Mouse (Mus musculus): ENCODE data around the gene Snx18.
A peak's percentile ranks its signal among the peaks of the same experiment; 100 is the strongest.

Snx18 gene

GRCm38 (mm10) chr13:113617891-113618823 is at the start of gene Snx18:
TSS of gene Snx18 (minus strand) at chr13:113618564.
- DNase-seq, result peak; percentile 95

- no peak for DNase-seq
These were observed 45.5 kb upstream of the Snx18 start for GRCm38 (mm10) chr13:113663883-113664282.

DNA sequence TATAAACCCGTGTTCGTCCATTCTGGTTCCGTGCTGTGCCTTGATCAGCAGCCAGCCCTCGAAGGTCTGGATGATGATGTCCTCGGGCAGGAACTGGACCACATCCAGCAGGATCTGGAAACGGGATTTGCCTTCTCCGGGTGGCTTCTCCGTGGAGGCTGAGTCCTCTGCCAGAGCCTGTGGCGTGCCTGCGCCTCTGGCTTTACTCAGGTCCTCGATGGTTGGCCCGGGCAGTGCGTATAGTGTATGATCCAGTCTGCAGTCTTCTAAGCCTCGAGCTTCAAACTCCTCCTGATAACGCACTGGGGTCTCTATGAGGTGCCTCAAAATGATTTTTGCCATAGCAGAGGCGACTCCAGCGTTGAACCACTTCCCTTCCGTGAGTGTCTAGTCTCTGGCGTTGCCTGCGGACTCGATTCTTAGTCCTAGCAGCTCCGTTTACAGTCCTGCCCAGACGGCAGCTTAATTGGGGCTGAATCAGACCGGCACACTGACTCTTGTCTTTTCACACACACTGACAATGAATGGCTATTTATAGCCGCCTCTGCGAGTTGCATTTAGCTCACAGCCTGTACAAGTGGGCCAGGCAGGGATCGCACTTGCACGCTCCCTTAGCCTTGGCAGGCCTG is 44.9 kb upstream of the Snx18 start, which contains the start of gene Hspb3:
Gene Hspb3 (minus strand): TSS at position 526 of the 629 bp plus-strand sequence.
- DNase-seq, result peak; percentile 42

GRCm38 (mm10) chr13:113661826-113662271 is 43.5 kb upstream of the Snx18 start:
- no peak for DNase-seq

- DNase-seq, result no peak
These were observed 42.4 kb upstream of the Snx18 start for GRCm38 (mm10) chr13:113660576-113661310.

DNA sequence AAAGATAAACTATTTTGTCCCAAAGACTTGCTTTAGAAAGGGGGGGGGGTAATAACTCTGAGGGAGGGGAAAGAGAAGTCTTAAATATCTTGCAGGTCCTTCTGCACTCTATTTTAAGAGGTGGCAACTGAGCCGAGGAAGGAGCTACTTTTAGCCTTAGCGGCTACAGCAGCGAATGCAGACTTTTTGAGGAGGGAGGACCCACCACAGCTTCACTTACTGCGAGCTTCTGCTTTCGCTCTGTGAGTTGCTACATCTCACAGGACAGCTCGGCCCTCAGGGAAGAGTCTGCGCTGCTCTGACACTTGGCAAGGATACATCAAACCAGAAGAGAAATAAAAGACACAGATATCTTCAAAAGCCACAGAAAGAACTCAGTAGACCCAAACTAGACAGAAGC is 38.8 kb upstream of the Snx18 start:
- DNase-seq, result no peak

DNA sequence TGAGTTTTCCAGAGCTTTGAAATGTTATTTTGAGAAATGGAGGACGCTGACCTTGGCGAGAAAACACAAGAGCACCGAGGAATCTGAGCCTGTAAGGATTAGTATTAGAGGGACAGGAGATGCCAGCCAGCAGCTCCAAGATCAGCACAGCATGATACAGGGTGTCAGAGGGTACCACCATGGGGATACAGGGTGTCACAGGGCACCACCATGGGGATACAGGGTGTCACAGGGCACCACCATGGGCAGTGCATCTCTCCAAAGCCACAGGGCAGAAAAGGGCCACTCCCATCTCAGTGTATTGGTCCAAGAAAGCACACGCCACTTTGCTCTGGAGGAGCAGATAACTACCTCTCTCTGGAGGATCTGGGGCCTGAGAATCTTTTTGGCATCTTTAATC is 38.3 kb upstream of the Snx18 start:
- no peak for DNase-seq

- DNase-seq, result no peak
These were observed 37.1 kb upstream of the Snx18 start for GRCm38 (mm10) chr13:113655511-113655910.

GRCm38 (mm10) chr13:113640944-113641597 is 22.7 kb upstream of the Snx18 start:
- peak; percentile 22 for DNase-seq

GRCm38 (mm10) chr13:113638914-113639313 is 20.6 kb upstream of the Snx18 start:
- DNase-seq, result peak; percentile 20

GRCm38 (mm10) chr13:113635799-113636222 is 17.4 kb upstream of the Snx18 start:
- no peak for DNase-seq

DNA sequence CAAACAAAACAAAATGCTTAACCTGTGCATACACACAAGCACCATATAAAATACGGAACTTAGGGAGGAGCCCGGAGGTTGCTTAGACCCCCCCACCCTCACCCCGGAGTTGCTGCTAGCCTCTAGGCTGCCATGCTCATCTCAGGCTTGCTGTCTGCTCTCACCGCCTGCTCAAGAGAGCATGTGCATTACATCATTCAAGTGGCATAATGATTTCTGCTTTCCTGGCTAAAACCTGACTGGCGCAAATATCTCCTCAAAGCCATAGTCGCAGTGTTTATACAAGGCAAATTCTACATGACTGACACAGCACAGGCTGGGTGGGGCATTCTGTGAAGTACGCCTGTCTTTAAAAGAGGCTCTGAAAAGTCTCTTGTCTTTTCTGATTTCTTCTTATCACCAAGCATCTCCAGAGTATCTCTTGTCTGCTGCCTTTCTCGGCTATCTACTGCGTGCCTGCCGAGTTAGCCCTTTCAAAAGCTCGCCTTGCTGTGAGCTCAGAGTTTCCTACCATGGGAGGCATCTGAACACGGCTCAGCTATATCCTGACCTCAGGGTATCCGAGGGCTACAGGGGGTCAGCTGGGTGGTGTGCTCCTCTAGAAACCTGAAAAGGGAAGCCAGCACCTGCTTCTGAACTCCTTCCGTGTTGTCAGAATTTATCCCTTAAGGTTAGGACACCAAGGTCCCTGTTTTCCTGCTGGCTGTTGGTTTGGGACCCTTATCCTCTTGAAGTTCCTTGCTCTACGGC is 16.5 kb upstream of the Snx18 start:
- DNase-seq, result no peak

DNA sequence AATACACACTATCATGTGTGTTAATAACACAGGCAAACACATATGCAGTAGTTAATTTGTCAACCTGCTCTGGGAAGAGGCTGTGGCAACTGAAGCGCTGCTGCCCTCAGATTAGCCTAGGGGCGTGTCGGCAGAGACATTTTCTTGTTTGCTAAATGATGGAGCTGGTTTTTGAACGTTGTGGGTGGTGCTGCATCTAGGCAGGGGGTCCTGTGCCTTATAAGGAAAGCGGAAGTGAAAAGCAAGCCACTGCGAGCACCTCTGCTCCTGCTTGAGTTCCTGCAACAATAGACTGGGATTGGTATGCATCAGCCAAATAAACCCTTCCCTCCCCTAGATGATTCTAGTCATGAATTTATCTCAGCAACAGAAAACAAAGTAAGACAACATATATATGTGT is 14.1 kb upstream of the Snx18 start:
- DNase-seq, result no peak

- DNase-seq, result no peak
These were observed 9.2 kb upstream of the Snx18 start for GRCm38 (mm10) chr13:113627601-113628000.

- DNase-seq, result peak; percentile 11
These were observed 4.5 kb upstream of the Snx18 start for GRCm38 (mm10) chr13:113622865-113623255.

- peak; percentile 19 for DNase-seq
These were observed 3.9 kb upstream of the Snx18 start for GRCm38 (mm10) chr13:113622122-113622864.

GRCm38 (mm10) chr13:113619003-113619402 is 639 bp upstream of the Snx18 start:
- DNase-seq, result peak; percentile 5

DNA sequence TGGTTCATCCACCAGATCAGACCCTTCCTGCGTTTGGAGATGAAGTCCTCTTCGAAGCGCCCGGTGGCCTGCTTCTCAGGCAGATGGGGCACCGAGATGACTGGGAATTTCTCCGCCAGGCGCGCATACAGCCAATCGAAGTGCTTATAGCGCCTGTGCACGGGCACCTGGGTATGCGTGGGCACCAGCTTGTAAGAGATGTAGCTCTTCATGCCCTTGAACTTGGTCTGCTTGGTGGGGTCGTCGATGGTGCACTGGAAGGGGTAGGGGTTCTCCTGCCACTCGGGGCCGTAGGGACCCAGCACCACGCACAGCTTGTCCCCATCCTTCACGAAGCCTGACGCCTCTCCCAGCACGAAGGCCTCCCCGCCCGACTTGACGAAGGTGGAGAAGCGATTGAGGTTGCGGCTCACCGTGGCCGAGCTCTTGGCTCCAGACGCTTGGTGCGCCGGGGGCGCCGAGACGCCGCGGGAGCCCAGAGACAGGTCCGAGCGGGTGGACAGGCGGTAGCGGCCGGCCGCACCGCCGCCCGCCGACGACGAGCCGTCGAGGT is 950 bp downstream of the Snx18 start:
- peak; percentile 39 for DNase-seq

- DNase-seq, result peak; percentile 31
These were observed 1.5 kb downstream of the Snx18 start for GRCm38 (mm10) chr13:113616751-113617337.

GRCm38 (mm10) chr13:113615971-113616671 is 2.2 kb downstream of the Snx18 start:
- no peak for DNase-seq
